Mouse (Mus musculus) bone marrow, adult 2 months (tissue): ENCODE measurements around the gene Myf5. TPM values are rescaled to one million over a fixed set of nuclear protein-coding genes. Genes with fewer than 3 reads are reported as not detected.

Experiments
- H3K27ac ChIP-seq: fragments of 200-500 bp; 2 replicates; pipeline ENCODE4 v1.5.1; 2012; ENCODE audit warnings: low read depth, mild to moderate bottlenecking, control low read depth, inconsistent platforms, low read length; ENCODE audit not compliant: control insufficient read depth, poor library complexity, insufficient read depth
- H3K4me1 ChIP-seq: fragments of 200-500 bp; 2 replicates; pipeline ENCODE4 v1.6.1; 2011; ENCODE audit warnings: low read length; ENCODE audit not compliant: control insufficient read depth, insufficient read depth
- H3K4me3 ChIP-seq: fragments of 200-500 bp; replicated peaks from 2 replicates; pipeline ENCODE3; 2011; ENCODE audit warnings: mild to moderate bottlenecking, low read depth, low read length, control low read depth; ENCODE audit not compliant: control insufficient read depth
- CTCF ChIP-seq: fragments of 200-500 bp; IDR thresholded peaks from 2 replicates; pipeline ENCODE4 v1.5.1; 2011; ENCODE audit warnings: low read length, control low read depth; ENCODE audit not compliant: control insufficient read depth, insufficient read depth
- POLR2A ChIP-seq: fragments of 200-500 bp; IDR thresholded peaks from 2 replicates; pipeline ENCODE4 v1.6.1; 2011; ENCODE audit warnings: low read depth, mild to moderate bottlenecking, control low read depth, low read length, borderline replicate concordance; ENCODE audit not compliant: control insufficient read depth
- WGBS: fragments of 180-500 bp; shearing (Covaris S2); methylation state at CpG from one replicate; pipeline ENCODE4 v1.1.7; 2018; 5-methylcytosine and 5-hydroxymethylcytosine counted together
- polyA plus RNA-seq: library from polyadenylated mRNA; stranded (reverse); fragments of >200 nt; gene quantifications from 2 replicates; pipeline ENCODE4 v1.2.4, GENCODE M21; 2011; ENCODE audit warnings: low replicate concordance; ENCODE audit not compliant: missing spikeins, insufficient read depth, insufficient read length

The Myf5 gene
- polyA plus RNA-seq, 1 experiment = 1.7 TPM

DNA sequence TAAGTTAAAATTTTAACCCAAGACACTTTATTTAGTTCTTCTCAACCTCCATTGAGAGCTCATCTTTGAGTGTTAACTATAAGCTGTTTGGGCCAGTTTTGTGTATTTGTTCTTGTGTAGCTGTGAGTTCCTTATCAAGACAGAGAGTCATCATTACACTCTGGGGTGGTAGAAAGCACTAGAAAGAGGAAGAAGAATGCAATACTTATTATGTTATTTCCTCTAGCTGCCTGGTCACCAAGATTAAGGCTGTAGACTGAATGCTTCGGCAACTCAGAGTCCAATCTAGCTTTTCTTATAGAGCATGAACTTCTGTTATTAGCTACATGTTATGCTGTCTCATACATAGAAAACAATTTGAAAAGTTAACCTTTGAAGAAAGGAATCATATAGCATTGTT is 10.5 kb upstream of the Myf5 start:
- no peak for TF ChIP-seq CTCF
- TF ChIP-seq POLR2A = no peak
- Histone ChIP-seq H3K4me1 (no peaks in the 10 kb centered on the region), H3K4me3 (no peak overlapping the region), H3K27ac (no peak overlapping the region)
- 3% methylated on average over 1 of the region's 1 CpGs for WGBS

DNA sequence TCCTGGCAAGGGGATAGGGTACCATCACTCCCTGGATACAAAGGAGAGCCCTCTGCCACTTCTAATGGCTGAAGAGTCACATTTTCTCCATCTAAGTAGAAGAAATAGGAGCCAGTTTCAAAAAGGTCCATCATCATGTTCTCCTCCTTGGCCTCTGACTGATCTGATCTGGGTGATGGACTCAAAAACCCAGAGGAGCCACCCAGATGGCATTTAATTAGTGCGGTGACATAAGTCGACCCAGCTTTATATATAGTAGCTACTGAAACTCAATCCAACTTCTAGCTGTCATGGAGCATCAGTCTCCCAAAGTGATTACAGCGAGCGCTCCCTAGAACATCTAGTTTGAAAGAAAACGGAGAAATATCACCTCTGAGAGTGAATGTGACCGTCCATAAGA is 8.6 kb upstream of the Myf5 start, which contains the start of gene Myf6:
Gene Myf6 (minus strand): TSS at position 170 of the 400 bp plus-strand sequence.
- no peak for TF ChIP-seq POLR2A
- TF ChIP-seq CTCF = no peak
- Histone ChIP-seq H3K4me1 (no peaks in the 10 kb centered on the region), H3K4me3 (no peak within 1 kb of the TSS), H3K27ac (no peak within 1 kb of the TSS)
- 81% methylated on average over 6 of the region's 6 CpGs for WGBS

DNA sequence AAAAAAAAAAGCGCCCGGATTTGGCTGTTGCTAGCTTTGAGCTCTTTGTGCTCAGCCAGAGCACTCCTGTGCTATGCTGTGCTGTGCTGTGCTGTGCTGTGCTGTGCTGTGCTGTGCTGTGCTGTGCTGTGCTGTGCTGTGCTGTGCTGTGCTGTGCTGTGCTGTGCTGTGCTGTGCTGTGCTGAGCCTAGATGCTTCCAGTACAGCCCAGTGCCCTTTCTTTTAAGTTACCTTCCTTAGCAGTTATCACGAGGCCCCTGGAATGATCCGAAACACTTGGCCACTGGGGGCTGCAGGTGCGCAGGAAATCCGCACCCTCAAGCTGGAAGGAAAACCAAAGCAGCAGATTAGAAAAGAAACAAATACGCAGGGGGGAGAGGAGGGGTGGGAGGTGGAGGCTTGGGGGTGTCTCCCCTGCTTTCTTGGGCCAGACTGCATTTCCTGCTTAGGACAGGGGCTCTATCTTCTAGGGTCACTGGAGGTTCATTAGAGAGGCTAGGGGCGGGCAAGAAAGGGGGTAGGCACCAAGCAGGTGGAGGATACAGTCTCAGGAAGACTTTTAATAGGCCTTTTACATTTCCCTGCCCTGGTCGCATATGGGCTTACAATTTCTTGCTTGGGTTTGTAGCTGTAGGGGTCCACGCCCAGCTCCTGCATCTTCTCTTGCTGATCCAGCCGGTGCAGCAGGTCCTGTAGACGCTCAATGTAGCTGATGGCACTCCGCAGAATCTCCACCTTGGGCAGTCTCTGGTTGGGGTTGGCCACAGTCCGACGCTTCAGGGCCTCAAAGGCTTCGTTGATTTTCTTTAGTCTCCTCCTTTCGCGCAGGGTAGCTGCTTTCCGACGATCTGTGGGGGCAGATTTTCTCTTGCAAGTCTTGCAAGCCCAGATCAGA is 7.9 kb upstream of the Myf5 start:
- Histone ChIP-seq H3K4me1 (no peaks in the 10 kb centered on the region), H3K27ac (no peak overlapping the region), H3K4me3 (no peak overlapping the region)
- TF ChIP-seq POLR2A = no peak
- TF ChIP-seq CTCF = no peak
- 49% methylated on average over 20 of the region's 20 CpGs for WGBS

DNA sequence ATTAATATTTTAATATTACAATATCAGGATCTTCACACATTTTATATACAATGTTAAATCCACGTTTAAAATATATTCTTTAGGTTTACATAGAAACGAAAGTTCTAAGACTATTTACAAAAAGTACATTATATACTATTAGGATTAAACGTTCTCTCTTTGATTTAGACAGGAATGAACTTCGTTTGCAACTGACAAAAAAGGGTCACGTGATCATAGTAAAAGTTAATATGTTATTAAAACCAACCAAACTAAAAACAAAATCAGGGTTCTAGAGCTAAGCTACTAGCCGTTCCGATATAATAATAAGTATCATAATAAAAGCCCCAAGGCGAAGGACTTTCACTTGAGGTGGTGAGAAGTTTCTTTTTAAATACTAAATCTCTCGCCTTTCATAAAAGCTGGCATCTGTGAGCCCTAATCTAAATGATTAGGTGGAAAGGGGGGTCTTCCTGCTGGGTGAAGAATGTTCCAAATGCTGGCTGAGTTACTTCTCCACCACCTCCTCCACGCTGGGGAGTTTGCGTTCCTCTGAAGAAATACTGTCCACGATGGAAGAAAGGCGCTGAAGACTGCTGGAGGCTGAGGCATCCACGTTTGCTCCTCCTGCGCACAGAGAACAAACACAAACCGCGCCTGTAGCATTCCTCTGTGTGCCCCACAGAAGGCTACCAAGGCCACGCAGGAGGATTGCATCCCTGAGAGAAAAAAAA is 7.1 kb upstream of the Myf5 start:
- 27% methylated on average over 18 of the region's 18 CpGs for WGBS

DNA sequence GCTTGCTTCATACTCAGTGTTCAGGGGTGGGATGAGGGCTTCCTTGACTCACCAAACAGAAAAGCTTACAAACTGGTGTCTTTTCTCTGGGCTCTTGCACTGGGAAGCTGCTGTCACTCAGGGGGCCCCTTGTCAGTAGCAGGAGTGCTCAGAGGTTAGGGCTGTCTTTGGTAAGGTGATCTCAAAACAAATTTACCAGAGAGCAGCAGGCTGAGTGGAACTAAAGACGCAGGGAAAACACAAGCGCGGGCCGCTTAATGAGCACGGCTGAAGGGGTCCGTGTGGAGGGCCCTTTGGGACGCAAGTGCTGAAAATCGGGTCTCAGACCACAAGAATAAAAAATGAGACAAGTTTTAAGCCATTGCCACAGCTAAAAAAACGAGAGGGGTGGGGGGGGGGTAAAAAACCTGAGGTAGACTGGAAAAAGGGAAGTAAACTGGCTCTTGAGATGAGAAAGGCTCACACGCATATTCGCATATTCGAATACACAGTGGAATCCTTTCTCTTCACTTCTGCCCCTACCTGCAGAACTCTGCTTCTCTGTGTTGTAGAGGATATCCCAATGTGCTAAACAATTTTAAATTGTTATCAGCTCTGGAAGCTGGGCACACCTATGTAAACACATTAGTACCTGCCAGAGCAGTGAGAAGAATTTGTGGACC is 2.9 kb upstream of the Myf5 start:
- Histone ChIP-seq H3K27ac (no peak overlapping the region), H3K4me1 (no peaks in the 10 kb centered on the region), H3K4me3 (no peak overlapping the region)
- WGBS = 9% methylated on average over 12 of the region's 12 CpGs
- TF ChIP-seq CTCF (no peak), POLR2A (no peak)

More for the DNA sequence above, 7.1 kb upstream of the Myf5 start:
- Histone ChIP-seq H3K4me1 (no peaks in the 10 kb centered on the region), H3K27ac (no peak overlapping the region), H3K4me3 (no peak overlapping the region)
- no peak for TF ChIP-seq CTCF
- no peak for TF ChIP-seq POLR2A

DNA sequence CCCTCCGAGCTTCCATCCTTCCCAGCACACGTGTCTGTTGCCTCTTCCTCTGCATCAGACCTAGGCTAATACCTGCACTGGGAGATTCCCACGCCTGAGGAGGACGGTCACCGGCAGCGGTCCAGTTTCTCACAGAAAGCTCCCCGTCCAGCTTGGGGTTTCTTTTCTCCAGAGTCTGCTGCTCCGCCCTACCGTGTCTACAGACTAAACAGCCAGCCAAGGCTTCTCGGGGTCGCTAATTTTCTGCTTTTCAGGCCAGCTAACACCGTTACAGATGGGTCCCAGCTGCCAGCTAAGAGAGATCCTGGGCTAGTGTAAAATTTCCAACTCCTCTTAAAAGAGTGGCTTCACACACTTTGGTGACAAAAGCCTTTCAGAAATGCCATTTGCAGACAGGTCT is 836 bp upstream of the Myf5 start:
- Histone ChIP-seq H3K4me3 (no peak overlapping the region), H3K27ac (no peak overlapping the region), H3K4me1 (no peaks in the 10 kb centered on the region)
- WGBS = 64% methylated on average over 12 of the region's 12 CpGs
- TF ChIP-seq POLR2A (no peak), CTCF (no peak)

DNA sequence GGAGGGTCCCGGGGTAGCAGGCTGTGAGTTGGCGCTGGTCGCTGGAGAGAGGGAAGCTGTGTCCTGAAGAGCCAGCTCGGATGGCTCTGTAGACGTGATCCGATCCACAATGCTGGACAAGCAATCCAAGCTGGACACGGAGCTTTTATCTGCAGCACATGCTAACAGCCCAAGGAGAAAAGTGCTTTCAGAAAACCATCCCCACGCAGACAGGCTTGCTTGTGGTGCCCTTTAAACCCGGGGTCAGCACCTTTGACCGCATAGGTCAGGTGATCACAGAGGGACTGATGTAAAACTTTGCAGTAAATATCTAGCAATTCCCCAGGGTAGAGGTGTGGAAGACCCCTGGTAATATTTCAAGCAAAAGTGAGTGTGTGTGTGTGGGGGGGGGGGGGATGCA is 1.9 kb downstream of the Myf5 start:
- TF ChIP-seq POLR2A (no peak), CTCF (no peak)
- WGBS = 86% methylated on average over 10 of the region's 10 CpGs
- Histone ChIP-seq H3K4me3 (no peak overlapping the region), H3K27ac (no peak overlapping the region), H3K4me1 (no peaks in the 10 kb centered on the region)

DNA sequence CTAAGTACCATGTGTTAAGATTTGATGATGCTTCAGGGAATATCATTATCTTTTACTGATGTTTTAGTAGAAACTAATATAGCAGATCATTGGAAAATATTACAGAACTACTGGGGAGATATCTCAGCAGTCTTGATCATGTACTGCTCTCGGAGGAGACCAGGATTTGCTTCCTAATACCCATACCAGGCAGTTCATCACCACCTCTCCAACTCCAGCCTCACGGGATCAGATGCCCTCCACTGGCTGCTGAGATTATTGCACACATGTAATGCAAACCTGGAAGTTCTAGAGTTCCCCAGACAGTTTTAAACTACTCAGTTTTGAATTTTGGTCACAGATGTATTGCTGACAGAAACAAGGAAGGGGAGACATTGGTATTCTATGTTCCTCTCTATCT is 12.4 kb downstream of the Myf5 start:
- H3K4me1 ChIP-seq = no peaks in the 10 kb centered on the region
- TF ChIP-seq CTCF (no peak), POLR2A (no peak)
- 64% methylated on average over 2 of the region's 2 CpGs for WGBS
- no peak overlapping the region for H3K4me3 ChIP-seq
- no peak overlapping the region for H3K27ac ChIP-seq
